Mouse (Mus musculus) kidney, postnatal 0 days (tissue): ENCODE data around the gene Bloc1s5. TPM values are rescaled to one million over a fixed set of nuclear protein-coding genes. Genes with fewer than 3 reads are reported as not detected.

Experiments
- ATAC-seq: fragments of 200-750 bp; cut with Nextera tagmentation; replicated peaks from 2 replicates; pipeline ENCODE4 v1.8.0; 2017; ENCODE audit warnings: low read depth, moderate number of reproducible peaks, moderate TSS enrichment, moderate library complexity; ENCODE audit not compliant: low FRiP score
- DNase-seq: peaks from one replicate; pipeline ENCODE4 v3.0.0-alpha.2; 2016; ENCODE audit warnings: low spot score
- H3K27ac ChIP-seq: fragments of 300-500 bp; sonication (generic); 2 replicates; pipeline ENCODE4 v1.5.1; 2014; ENCODE audit warnings: mild to moderate bottlenecking
- H3K27me3 ChIP-seq: fragments of 300-500 bp; sonication (generic); 2 replicates; pipeline ENCODE4 v1.6.1; 2014; ENCODE audit warnings: low read length, mixed read lengths; ENCODE audit not compliant: insufficient read depth
- H3K36me3 ChIP-seq: fragments of 300-500 bp; sonication (generic); 2 replicates; pipeline ENCODE4 v1.6.1; 2014; ENCODE audit warnings: low read length, mixed read lengths; ENCODE audit not compliant: insufficient read depth
- H3K4me1 ChIP-seq: fragments of 300-500 bp; sonication (generic); replicated peaks from 2 replicates; pipeline ENCODE4 v1.6.1; 2014; ENCODE audit warnings: antibody characterized with exemption, low read length, mixed read lengths; ENCODE audit not compliant: insufficient read depth
- H3K4me2 ChIP-seq: fragments of 300-500 bp; sonication (generic); 2 replicates; pipeline ENCODE4 v1.6.1; 2014; ENCODE audit warnings: mild to moderate bottlenecking, low read length, moderate library complexity, mixed read lengths
- H3K4me3 ChIP-seq: fragments of 300-500 bp; sonication (generic); replicated peaks from 2 replicates; pipeline ENCODE4 v1.5.1; 2014; ENCODE audit warnings: low read depth, low read length
- H3K9ac ChIP-seq: fragments of 300-500 bp; sonication (generic); 2 replicates; pipeline ENCODE4 v1.6.1; 2014; ENCODE audit warnings: low read depth, low read length
- H3K9me3 ChIP-seq: fragments of 300-500 bp; sonication (generic); replicated peaks from 2 replicates; pipeline ENCODE4 v1.6.1; 2016; ENCODE audit warnings: low read length, inconsistent platforms, mixed read lengths
- CTCF ChIP-seq: IDR thresholded peaks from 2 replicates; pipeline ENCODE4 v1.5.1; 2016; ENCODE audit warnings: antibody characterized with exemption, low read depth, mild to moderate bottlenecking, moderate library complexity
- WGBS: fragments of 180-500 bp; shearing (Covaris S2); extraction: QIAGEN DNeasy Blood & Tissue Kit; methylation state at CpG from one replicate; pipeline ENCODE4 v1.1.7; 2014; 5-methylcytosine and 5-hydroxymethylcytosine counted together
- polyA plus RNA-seq: library from polyadenylated mRNA; unstranded; fragments of >200 nt; fragmentation: Nextera tagmentation; extraction: Ambion mirVana; gene quantifications from 2 replicates; pipeline ENCODE4 v1.2.1, GENCODE M21; 2015

Bloc1s5 gene
- polyA plus RNA-seq, 1 experiment from 2014 or later = 21.8 TPM

- peak; percentile 42 for DNase-seq
- WGBS = 68% methylated on average over 17 of the region's 17 CpGs
- no peak for TF ChIP-seq CTCF
These were observed 32.6 kb downstream of the Bloc1s5 start for GRCm38 (mm10) chr13:38602243-38602832.

DNA sequence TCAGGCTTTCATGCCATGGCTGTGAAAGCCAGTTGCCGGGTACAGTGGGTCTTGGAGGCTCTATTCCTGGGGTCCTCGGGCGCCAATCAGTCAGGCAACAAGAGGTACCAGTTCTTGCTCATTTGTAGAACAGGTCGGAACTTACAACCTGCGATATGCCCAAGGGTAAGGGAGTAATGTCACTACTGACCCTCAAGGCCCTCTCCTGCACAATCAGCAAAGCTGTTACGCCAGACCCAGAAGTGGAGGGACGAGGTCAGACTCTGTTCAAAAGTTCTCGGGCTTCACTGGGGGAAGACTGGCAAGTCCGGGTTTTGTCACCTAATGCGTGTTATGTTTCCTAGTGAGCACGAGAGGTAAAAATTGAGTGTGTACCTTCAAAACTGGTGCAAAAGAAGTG, 34.1 kb downstream of the Bloc1s5 start:
- TF ChIP-seq CTCF = no peak
- no peak for ATAC-seq
- Histone ChIP-seq H3K4me2 (no peak overlapping the region), H3K4me3 (no peak overlapping the region), H3K27ac (no peak overlapping the region), H3K9ac (no peak overlapping the region), H3K9me3 (no peaks in the 10 kb centered on the region), H3K4me1 (no peaks in the 10 kb centered on the region), H3K27me3 (no peaks in the 10 kb centered on the region), H3K36me3 (0 out of 2 replicates have a peak, but pooled peaks cover 4% of the 10 kb centered on the region)
- DNase-seq = no peak
- WGBS = 88% methylated on average over 11 of the region's 11 CpGs

More at GRCm38 (mm10) chr13:38602243-38602832, 32.6 kb downstream of the Bloc1s5 start:
- H3K9ac ChIP-seq = no peak overlapping the region
- no peaks in the 10 kb centered on the region for H3K4me1 ChIP-seq
- H3K4me2 ChIP-seq = no peak overlapping the region
- no peak for ATAC-seq
- no peaks in the 10 kb centered on the region for H3K27me3 ChIP-seq
- 0 out of 2 replicates have a peak, but pooled peaks cover 4% of the 10 kb centered on the region for H3K36me3 ChIP-seq
- no peak overlapping the region for H3K4me3 ChIP-seq
- H3K27ac ChIP-seq = no peak overlapping the region
- no peaks in the 10 kb centered on the region for H3K9me3 ChIP-seq

DNA sequence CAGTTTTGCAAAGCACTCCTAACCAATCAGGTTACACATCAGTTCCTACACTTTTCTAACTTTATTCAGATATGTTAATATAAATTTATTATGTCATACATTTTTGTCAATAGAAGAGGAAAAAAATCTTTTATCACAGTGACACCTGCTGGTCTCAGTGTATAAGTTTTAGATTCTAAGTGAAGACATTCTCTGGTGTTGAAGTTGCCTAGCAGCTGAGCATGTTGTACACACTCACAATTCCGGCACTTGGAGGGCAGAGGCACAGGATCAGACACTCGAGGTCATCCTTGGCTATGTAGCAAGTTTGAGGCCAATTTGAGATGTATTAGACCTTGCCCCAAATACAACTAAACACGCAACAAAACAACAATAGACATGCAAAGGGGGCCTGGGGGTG, 37.8 kb downstream of the Bloc1s5 start:
- H3K36me3 ChIP-seq = no peaks in the 10 kb centered on the region
- H3K9ac ChIP-seq = no peak overlapping the region
- DNase-seq = peak; percentile 56
- peak; percentile 61 for TF ChIP-seq CTCF
- H3K27me3 ChIP-seq = no peaks in the 10 kb centered on the region
- H3K27ac ChIP-seq = no peak overlapping the region
- H3K4me2 ChIP-seq = no peak overlapping the region
- 59% methylated on average over 3 of the region's 3 CpGs for whole genome bisulfite sequencing
- H3K9me3 ChIP-seq = no peaks in the 10 kb centered on the region
- ATAC-seq = 0 out of 2 replicates have a peak, but pooled peaks have one; percentile 40
- H3K4me1 ChIP-seq = no peaks in the 10 kb centered on the region; the same call in 1 of the 2 replicates
- no peak overlapping the region for H3K4me3 ChIP-seq

DNA sequence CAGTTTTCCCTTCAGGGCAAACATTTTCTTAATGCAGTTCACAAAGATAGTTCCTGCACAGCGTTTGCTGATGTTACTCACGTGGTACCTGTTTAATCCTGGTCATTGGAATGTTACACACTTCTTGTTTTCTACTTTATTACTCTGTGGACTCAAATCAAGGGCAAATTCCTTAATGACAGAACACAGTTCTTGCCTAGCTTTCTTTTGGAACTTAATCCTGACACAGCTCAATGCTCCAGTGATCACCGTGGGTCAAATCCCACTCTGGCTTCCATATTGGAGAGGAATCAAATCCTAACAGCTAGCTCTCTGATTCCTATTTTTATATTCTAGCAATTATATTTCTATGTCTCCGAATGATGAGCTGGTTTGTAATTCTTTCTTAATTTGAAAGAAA, 38.4 kb downstream of the Bloc1s5 start:
- ATAC-seq = peak; percentile 40; the same call in 1 of the 2 replicates
- Histone ChIP-seq H3K4me1 (no peaks in the 10 kb centered on the region; the same call in 1 of the 2 replicates), H3K4me3 (no peak overlapping the region), H3K36me3 (no peaks in the 10 kb centered on the region), H3K9me3 (no peaks in the 10 kb centered on the region), H3K4me2 (no peak overlapping the region), H3K27me3 (no peaks in the 10 kb centered on the region), H3K9ac (no peak overlapping the region), H3K27ac (no peak overlapping the region)
- TF ChIP-seq CTCF = no peak
- 45% methylated on average over 4 of the region's 4 CpGs for WGBS
- DNase-seq = peak; percentile 70

DNA sequence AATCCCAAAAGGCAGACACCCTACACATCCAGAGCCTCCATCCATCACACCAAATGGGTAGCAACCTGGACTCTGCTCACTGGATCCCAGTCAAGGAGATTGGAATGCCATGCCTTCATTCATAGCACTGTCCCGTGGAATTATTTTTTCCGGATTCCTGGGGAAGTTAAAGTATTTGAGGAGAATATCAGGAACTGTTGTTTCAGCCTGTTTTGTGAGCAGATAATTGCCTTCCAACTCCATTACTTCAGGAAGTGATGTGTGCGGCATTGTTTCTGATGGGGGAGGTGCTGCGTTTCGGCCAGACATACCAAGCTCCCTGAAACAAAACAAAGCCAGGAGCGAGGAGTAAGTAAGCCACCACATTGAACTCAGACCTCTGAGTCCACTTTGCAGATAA, 41.8 kb downstream of the Bloc1s5 start:
- no peak overlapping the region for H3K27ac ChIP-seq
- H3K9ac ChIP-seq = no peak overlapping the region
- DNase-seq (peak; percentile 65), ATAC-seq (no peak)
- 0 out of 2 replicates have a peak overlapping the region, but pooled peaks have one; percentile 18 for H3K4me2 ChIP-seq
- WGBS = 29% methylated on average over 6 of the region's 6 CpGs
- no peaks in the 10 kb centered on the region for H3K36me3 ChIP-seq
- no peaks in the 10 kb centered on the region; the same call in 1 of the 2 replicates for H3K4me1 ChIP-seq
- H3K9me3 ChIP-seq = no peaks in the 10 kb centered on the region
- TF ChIP-seq CTCF = no peak
- no peaks in the 10 kb centered on the region for H3K27me3 ChIP-seq
- no peak overlapping the region for H3K4me3 ChIP-seq

DNA sequence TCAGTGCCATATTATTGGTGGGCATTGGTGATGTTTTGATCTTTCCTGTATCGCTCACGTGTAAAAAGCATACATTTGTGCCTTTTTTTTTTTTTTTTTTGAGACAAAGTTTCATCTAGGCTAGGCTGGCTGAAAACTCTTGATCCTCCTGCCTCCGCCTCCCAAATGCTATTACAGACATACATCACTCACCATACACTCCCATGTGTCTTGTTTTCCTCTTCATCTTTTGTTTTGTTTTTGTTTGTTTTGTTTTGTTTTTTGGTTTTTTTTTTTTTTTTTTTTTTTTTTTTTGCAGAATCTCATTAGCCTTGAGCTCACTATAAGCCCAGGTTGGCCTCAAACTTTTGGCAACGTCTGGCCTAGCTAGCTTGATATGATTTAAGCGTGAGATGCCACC, 47.6 kb downstream of the Bloc1s5 start:
- no peak for DNase-seq
- H3K4me2 ChIP-seq = no peak overlapping the region
- WGBS = 92% methylated on average over 5 of the region's 5 CpGs
- H3K4me1 ChIP-seq = no peaks in the 10 kb centered on the region
- no peak overlapping the region for H3K4me3 ChIP-seq
- no peak overlapping the region for H3K27ac ChIP-seq
- TF ChIP-seq CTCF = no peak
- H3K9ac ChIP-seq = no peak overlapping the region
- no peaks in the 10 kb centered on the region for H3K36me3 ChIP-seq
- no peaks in the 10 kb centered on the region for H3K27me3 ChIP-seq
- H3K9me3 ChIP-seq = no peaks in the 10 kb centered on the region
- ATAC-seq = no peak
